Mouse (Mus musculus) monocyte, adult 5-6 weeks (primary cell): Measurements from ENCODE around the gene Jazf1. TPM values are rescaled to one million over a fixed set of nuclear protein-coding genes. Genes with fewer than 3 reads are reported as not detected.

ENCODE experiments used
- ATAC-seq: fragments of 153-309, 156-312 bp; replicated peaks from 2 replicates; pipeline ENCODE4 v1.8.0; 2017; ENCODE audit warnings: mild to moderate bottlenecking; ENCODE audit not compliant: low TSS enrichment, insufficient number of reproducible peaks, severe bottlenecking, poor library complexity, low FRiP score
- total RNA-seq: library from RNA; stranded (forward); fragments of 200-1000, 200-491, 200-594 nt; gene quantifications from 3 replicates; pipeline ENCODE4 v1.2.3, GENCODE M21; 2017

The Jazf1 gene
- total RNA-seq, 1 experiment from 2014 or later: 0.38 TPM

- ATAC-seq: no peak
Observed at GRCm38 (mm10) chr6:52963840-52964690, 104.4 kb downstream of the Jazf1 start.

DNA sequence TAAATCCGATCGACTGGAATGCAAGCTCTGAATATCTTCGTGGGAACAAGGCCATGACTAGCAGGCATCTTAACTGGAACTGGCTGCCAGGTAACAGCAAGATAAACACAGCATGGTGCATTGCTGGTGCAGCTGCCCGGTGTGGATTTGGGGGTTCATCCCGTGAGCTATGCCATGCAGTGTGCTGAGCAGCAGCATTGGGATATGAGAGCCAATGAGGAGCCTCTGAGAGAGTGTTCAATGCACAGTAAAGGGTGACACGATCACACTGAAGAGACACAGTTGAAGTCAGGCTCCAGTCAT is 105.0 kb downstream of the Jazf1 start:
- ATAC-seq: no peak

GRCm38 (mm10) chr6:52962600-52963429 is 105.6 kb downstream of the Jazf1 start:
- no peak for ATAC-seq

DNA sequence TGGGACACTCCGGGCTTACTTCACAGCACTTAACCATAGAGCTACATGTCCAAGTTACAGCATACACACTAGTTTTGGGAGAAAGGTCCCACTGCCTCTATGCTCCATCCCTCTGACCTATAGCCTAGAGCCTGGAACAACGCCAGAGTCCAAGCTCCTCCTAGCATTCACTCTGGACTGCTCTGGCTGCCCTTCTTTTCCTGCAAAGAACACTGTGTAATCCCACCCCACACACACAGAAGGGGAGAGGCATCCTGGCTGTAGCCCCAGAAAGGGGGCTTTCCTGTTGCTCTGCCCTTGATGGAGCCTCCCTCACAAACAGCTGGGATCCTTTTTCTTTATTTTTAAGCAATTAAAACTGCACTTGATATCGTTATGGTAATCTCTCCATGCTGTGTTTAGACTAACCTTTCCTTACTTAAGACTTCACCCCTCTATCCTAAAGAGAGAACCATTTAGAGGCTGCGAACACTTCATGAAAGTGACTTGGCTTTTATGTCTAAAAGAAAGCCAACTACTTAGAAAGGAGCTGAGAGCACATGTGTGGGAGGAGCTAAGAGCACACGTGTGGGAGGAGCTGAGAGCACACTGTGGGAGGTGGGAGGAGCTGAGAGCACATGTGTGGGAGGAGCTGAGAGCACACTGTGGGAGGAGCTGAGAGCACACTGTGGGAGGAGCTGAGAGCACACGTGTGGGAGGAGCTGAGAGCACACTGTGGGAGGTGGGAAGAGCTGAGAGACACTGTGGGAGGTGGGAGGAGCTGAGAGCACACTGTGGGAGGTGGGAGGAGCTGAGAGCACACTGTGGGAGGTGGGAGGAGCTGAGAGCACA is 106.6 kb downstream of the Jazf1 start:
- ATAC-seq: no peak

GRCm38 (mm10) chr6:52957730-52958129 is 110.7 kb downstream of the Jazf1 start:
- ATAC-seq: peak; percentile 58

GRCm38 (mm10) chr6:52956131-52956530 is 112.3 kb downstream of the Jazf1 start:
- ATAC-seq: no peak

DNA sequence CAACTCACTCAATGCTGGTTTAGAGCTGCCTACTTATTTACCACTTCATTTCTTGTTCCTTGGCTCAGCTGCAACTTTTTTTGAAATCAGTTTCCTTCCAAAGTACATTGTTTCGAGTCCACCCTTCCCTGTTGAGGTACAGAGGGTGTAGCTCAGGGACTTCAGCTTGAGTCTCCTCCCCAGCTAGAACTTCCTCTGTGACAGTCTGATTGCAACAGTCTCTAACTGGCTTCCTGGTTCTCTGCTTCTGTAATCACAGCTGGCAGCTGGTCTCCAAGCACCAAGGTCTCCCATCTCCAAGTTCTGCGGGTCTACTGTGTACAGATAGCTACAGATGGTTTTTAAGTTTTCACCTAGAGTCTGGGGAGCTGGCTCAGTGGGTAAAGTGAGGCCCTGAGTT is 113.1 kb downstream of the Jazf1 start:
- ATAC-seq: peak; percentile 90

DNA sequence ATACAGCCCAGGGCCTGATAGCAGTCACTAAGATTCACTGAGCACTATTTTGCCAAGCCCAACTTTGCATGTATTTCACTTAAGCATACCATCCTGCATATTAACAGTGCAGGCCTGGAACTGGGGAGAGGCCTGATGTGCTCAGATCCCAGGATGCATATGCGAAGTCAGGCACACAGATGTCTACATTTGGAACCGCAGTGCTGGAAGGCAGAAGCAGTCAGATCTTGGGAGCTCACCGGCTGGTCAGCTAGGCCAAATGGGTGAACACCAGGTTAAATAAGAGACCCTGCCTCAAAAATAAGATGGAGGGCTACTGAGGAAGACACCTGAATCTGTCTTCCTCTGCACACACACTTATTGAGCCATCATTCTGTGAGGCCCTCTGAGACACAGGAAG is 113.6 kb downstream of the Jazf1 start:
- ATAC-seq: no peak

DNA sequence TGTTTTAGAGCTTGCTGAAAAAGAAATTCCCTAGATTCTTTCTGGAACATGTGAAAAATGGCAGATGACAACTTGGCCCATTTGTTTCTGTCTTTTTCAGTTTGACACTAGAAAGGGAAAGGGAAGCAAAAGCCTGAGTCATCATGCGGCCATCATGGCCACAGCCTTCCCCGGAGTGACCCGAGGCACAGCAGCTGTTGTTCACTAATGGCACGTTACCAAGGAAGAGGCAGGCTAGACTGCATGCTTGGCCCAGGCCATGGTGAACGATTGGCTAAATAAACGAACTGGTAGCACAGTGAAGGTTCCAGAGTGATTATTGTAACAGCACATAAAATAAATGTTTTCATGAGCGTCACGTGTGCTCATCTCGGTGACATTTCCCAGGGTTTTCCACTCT is 114.0 kb downstream of the Jazf1 start:
- no peak for ATAC-seq

GRCm38 (mm10) chr6:52952526-52952900 is 115.9 kb downstream of the Jazf1 start:
- no peak for ATAC-seq

DNA sequence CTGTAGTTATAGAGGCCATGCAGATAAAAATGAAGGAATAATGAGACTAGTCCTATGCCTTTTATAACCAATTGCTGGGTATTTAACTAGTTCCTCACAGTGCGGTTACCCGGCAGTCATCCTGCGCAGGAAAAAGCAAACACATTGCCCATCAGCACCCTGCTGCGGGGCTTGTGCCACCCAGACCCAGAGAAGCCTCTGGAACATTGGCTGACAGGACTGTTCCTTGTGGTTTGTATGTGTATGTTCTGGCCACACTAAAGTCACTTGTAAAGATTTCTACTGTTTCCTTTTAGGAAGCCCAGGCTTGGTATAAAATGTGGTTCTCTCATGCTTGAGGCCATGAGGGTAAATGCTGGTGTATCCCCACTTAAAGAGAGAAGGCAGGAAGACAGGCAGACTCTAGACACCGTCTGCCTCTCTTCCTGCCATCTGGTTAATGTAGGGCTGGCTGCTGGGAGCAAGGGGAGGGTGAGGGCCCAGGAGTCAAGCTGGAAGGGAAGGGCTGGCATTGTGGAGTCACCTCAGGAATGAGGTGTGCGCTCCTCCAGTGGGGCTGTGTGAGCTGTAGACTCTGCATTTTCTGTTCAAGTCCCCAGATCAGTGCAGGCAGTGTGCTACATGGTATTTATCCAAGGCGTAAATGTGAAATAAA is 116.4 kb downstream of the Jazf1 start:
- no peak for ATAC-seq

DNA sequence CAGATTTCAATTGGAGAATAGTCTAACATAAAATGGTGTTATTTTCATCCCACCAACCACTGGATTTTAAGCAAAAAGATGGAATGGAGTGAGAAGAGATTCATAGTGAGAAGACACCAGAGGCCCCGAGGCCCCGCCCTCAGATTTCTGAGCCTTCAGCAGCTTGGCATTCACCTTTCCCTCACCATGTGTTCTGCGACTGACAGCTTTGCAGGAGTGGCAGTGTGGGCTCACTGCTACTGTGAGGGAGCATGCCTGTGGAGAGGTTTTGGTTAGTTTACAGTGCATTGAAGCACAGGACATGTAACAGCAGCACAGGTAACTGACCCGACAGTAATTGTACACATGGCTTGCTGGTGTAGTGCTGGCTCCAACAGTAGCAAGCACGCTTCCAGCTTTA is 118.1 kb downstream of the Jazf1 start:
- ATAC-seq: no peak

- ATAC-seq: no peak
Observed at GRCm38 (mm10) chr6:52942534-52942933, 125.9 kb downstream of the Jazf1 start.

- ATAC-seq: no peak
Observed at GRCm38 (mm10) chr6:52942101-52942500, 126.3 kb downstream of the Jazf1 start.

- no peak for ATAC-seq
Observed at GRCm38 (mm10) chr6:52937916-52938315, 130.5 kb downstream of the Jazf1 start.

DNA sequence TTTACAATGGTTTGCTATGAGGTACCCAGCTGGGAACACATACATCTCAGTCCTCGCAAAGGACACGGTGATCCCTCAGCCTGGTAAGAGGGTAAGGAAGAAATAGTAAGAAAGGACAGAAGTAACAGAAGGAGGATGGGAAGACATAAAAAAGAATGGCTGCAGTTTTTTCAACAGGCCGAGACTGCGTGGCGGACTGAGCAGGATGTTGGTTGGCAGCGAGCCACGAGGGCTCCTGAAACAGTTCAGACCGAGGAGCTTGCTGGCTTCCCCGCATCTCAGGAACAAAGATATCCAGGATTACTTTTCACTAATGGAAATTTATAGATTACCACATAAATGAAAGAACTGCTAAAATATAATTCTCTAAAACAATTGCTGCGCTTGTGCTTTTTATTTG is 131.4 kb downstream of the Jazf1 start:
- ATAC-seq: no peak

DNA sequence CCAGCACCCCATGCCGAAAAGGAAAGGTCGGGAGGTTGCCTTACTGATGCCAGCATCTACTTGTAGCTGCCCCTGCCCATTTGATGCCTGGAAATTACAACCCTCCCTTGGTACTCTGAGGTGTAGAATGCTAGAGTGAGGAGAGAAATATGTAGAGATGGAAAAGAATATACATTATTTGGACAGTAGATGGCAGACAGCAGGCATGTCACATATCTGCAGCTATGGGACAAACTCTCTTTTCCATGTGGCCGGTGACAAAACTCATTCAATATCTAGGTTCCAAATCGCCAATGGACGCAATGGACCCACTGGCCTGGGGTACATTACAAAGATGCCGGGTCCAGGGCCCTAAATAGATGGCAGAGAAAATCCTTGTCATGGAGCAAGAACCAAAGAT is 134.4 kb downstream of the Jazf1 start:
- no peak for ATAC-seq

- ATAC-seq: no peak
Observed at GRCm38 (mm10) chr6:52932603-52933178, 135.7 kb downstream of the Jazf1 start.
